Mouse (Mus musculus): Measurements from ENCODE around the gene Slc16a14. TPM values are rescaled to one million over a fixed set of nuclear protein-coding genes. Genes with fewer than 3 reads are reported as not detected.

Slc16a14 gene
- polyA plus RNA-seq, 1 experiment from 2014 or later, result 17.2 TPM

- Histone ChIP-seq H3K27me3 (ENCODE audit: control insufficient read depth, insufficient read depth, low read depth, low read length) (no peaks in the 10 kb centered on the region), H3K9me3 (replicated peaks; ENCODE audit: control insufficient read depth, low read length, poor library complexity, severe bottlenecking) (no peaks in the 10 kb centered on the region), H3K27ac (ENCODE audit: low read length) (no peak overlapping the region), H3K36me3 (ENCODE audit: control insufficient read depth, insufficient read depth, low read length) (no peaks in the 10 kb centered on the region), H3K4me1 (ENCODE audit: control insufficient read depth, insufficient read depth, low read length) (no peaks in the 10 kb centered on the region), H3K4me2 (ENCODE audit: low read length) (no peak overlapping the region), H3K4me3 (ENCODE audit: low read depth, low read length) (no peak overlapping the region), H3K9ac (ENCODE audit: low read depth, low read length) (no peak overlapping the region)
- ATAC-seq, result no peak
These were observed 7.7 kb upstream of the Slc16a14 start for GRCm38 (mm10) chr1:84942666-84943065.

GRCm38 (mm10) chr1:84940322-84940721 lies 5.4 kb upstream of the Slc16a14 start:
- Histone ChIP-seq H3K36me3 (ENCODE audit: control insufficient read depth, insufficient read depth, low read length) (no peaks in the 10 kb centered on the region), H3K9ac (ENCODE audit: low read depth, low read length) (no peak overlapping the region), H3K4me2 (ENCODE audit: low read length) (no peak overlapping the region), H3K9me3 (replicated peaks; ENCODE audit: control insufficient read depth, low read length, poor library complexity, severe bottlenecking) (no peaks in the 10 kb centered on the region), H3K4me3 (ENCODE audit: low read depth, low read length) (no peak overlapping the region), H3K27me3 (ENCODE audit: control insufficient read depth, insufficient read depth, low read depth, low read length) (no peaks in the 10 kb centered on the region), H3K4me1 (ENCODE audit: control insufficient read depth, insufficient read depth, low read length) (peaks cover 8% of the 10 kb centered on the region), H3K27ac (ENCODE audit: low read length) (no peak overlapping the region)
- 87% methylated on average over 2 of the region's 2 CpGs for WGBS
- ATAC-seq, result no peak

- ATAC-seq, result no peak
- Histone ChIP-seq H3K27me3 (ENCODE audit: control insufficient read depth, insufficient read depth, low read depth, low read length) (no peaks in the 10 kb centered on the region), H3K4me2 (ENCODE audit: low read length) (no peak overlapping the region), H3K36me3 (ENCODE audit: control insufficient read depth, insufficient read depth, low read length) (no peaks in the 10 kb centered on the region), H3K27ac (ENCODE audit: low read length) (no peak overlapping the region), H3K4me1 (ENCODE audit: control insufficient read depth, insufficient read depth, low read length) (peaks cover 8% of the 10 kb centered on the region), H3K9me3 (replicated peaks; ENCODE audit: control insufficient read depth, low read length, poor library complexity, severe bottlenecking) (no peaks in the 10 kb centered on the region), H3K9ac (ENCODE audit: low read depth, low read length) (no peak overlapping the region), H3K4me3 (ENCODE audit: low read depth, low read length) (no peak overlapping the region)
- 81% methylated on average over 4 of the region's 4 CpGs for WGBS
These were observed 4.5 kb upstream of the Slc16a14 start for GRCm38 (mm10) chr1:84939466-84939865.

DNA sequence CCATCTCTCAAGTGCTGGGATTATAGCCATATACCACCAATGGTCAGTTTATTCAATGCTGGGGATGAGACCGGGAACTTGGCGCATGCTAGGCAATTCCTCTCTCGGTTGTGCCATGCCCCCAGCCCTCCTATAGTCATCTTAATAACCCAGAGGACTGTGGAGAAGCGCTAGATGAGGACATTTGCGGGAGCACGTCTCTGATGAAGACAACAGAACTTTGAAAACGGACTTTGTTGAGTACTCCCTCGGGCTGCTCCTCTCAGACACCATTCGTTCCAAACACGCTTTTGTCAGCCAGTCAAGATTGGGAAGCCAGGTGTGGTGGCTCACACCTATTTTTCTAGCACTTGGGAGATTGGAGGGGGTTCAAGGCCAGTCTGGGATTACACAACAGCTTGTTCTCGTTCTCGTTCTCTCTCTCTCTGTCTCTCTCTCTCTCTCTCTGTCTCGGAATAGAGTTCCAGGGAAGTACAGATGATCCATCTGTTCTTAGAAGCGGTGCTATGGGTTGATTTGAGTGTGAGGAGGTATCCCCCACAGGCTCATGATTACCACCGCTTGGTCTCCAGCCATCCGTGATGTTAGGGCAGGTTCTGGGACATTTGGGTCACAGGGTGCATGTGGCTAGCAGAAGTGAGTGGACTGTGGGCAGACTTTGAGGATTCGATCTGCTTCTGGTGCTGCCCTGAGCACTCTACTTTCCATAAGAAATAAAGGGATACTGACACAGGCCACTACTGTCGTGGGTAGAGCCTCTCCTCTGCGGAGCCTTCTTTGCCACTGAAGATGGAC lies 2.0 kb upstream of the Slc16a14 start:
- 92% methylated on average over 19 of the region's 19 CpGs for WGBS
- no peak overlapping the region for H3K4me2 ChIP-seq (ENCODE audit: low read length)
- H3K4me1 ChIP-seq (ENCODE audit: control insufficient read depth, insufficient read depth, low read length), result peaks cover 12% of the 10 kb centered on the region
- H3K27me3 ChIP-seq (ENCODE audit: control insufficient read depth, insufficient read depth, low read depth, low read length), result no peaks in the 10 kb centered on the region
- H3K36me3 ChIP-seq (ENCODE audit: control insufficient read depth, insufficient read depth, low read length), result no peaks in the 10 kb centered on the region
- no peak overlapping the region for H3K27ac ChIP-seq (ENCODE audit: low read length)
- H3K9me3 ChIP-seq (replicated peaks; ENCODE audit: control insufficient read depth, low read length, poor library complexity, severe bottlenecking), result no peaks in the 10 kb centered on the region
- H3K4me3 ChIP-seq (ENCODE audit: low read depth, low read length), result no peak overlapping the region
- ATAC-seq, result no peak
- no peak overlapping the region for H3K9ac ChIP-seq (ENCODE audit: low read depth, low read length)

DNA sequence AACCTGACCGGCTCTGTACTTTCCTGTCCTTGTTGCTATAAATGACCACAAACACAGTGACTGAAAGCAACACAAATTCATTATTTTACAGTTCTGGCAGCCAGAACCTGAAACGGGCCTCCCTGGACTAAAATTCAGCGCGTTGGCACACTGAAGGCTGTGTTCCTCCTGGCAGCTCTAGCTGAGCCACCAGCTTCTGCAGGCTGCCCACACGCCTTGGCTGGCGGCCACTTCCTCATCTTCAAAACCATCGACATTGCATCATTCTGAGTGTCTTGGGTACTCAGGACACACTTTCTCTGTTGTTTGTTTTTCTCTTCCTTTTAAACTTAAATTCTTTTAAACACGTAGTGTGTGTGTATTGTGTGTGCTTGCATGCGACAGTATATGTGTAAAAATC lies 734 bp upstream of the Slc16a14 start:
- Histone ChIP-seq H3K9me3 (replicated peaks; ENCODE audit: control insufficient read depth, low read length, poor library complexity, severe bottlenecking) (no peaks in the 10 kb centered on the region), H3K27ac (ENCODE audit: low read length) (peak overlapping the region; percentile 97; the same call in 1 of the 2 replicates), H3K4me1 (ENCODE audit: control insufficient read depth, insufficient read depth, low read length) (peaks cover 12% of the 10 kb centered on the region), H3K4me3 (ENCODE audit: low read depth, low read length) (peak overlapping the region; percentile 65; the same call in 1 of the 2 replicates), H3K4me2 (ENCODE audit: low read length) (peak overlapping the region; percentile 65), H3K27me3 (ENCODE audit: control insufficient read depth, insufficient read depth, low read depth, low read length) (no peaks in the 10 kb centered on the region), H3K36me3 (ENCODE audit: control insufficient read depth, insufficient read depth, low read length) (no peaks in the 10 kb centered on the region), H3K9ac (ENCODE audit: low read depth, low read length) (peak overlapping the region; percentile 36; the same call in 1 of the 2 replicates)
- no peak for ATAC-seq
- WGBS, result 71% methylated on average over 9 of the region's 9 CpGs

- 0% methylated on average over 12 of the region's 12 CpGs for WGBS
- Histone ChIP-seq H3K27ac (ENCODE audit: low read length) (peak overlapping the region; percentile 97), H3K27me3 (ENCODE audit: control insufficient read depth, insufficient read depth, low read depth, low read length) (no peaks in the 10 kb centered on the region), H3K9ac (ENCODE audit: low read depth, low read length) (peak overlapping the region; percentile 84), H3K9me3 (replicated peaks; ENCODE audit: control insufficient read depth, low read length, poor library complexity, severe bottlenecking) (no peaks in the 10 kb centered on the region), H3K36me3 (ENCODE audit: control insufficient read depth, insufficient read depth, low read length) (peaks cover 2% of the 10 kb centered on the region), H3K4me3 (ENCODE audit: low read depth, low read length) (peak overlapping the region; percentile 65), H3K4me2 (ENCODE audit: low read length) (peak overlapping the region; percentile 65), H3K4me1 (ENCODE audit: control insufficient read depth, insufficient read depth, low read length) (peaks cover 12% of the 10 kb centered on the region)
- no peak for ATAC-seq
These were observed 807 bp downstream of the Slc16a14 start for GRCm38 (mm10) chr1:84934151-84934502.

GRCm38 (mm10) chr1:84933472-84934150 lies 1.3 kb downstream of the Slc16a14 start:
- H3K9ac ChIP-seq (ENCODE audit: low read depth, low read length), result peak overlapping the region; percentile 84
- H3K4me1 ChIP-seq (ENCODE audit: control insufficient read depth, insufficient read depth, low read length), result peaks cover 12% of the 10 kb centered on the region
- H3K4me3 ChIP-seq (ENCODE audit: low read depth, low read length), result peak overlapping the region; percentile 65
- no peaks in the 10 kb centered on the region for H3K27me3 ChIP-seq (ENCODE audit: control insufficient read depth, insufficient read depth, low read depth, low read length)
- H3K4me2 ChIP-seq (ENCODE audit: low read length), result peak overlapping the region; percentile 65
- no peaks in the 10 kb centered on the region for H3K9me3 ChIP-seq (replicated peaks; ENCODE audit: control insufficient read depth, low read length, poor library complexity, severe bottlenecking)
- ATAC-seq, result peak; percentile 12
- peak overlapping the region; percentile 97 for H3K27ac ChIP-seq (ENCODE audit: low read length)
- 10% methylated on average over 22 of the region's 22 CpGs for WGBS
- peaks cover 7% of the 10 kb centered on the region for H3K36me3 ChIP-seq (ENCODE audit: control insufficient read depth, insufficient read depth, low read length)

DNA sequence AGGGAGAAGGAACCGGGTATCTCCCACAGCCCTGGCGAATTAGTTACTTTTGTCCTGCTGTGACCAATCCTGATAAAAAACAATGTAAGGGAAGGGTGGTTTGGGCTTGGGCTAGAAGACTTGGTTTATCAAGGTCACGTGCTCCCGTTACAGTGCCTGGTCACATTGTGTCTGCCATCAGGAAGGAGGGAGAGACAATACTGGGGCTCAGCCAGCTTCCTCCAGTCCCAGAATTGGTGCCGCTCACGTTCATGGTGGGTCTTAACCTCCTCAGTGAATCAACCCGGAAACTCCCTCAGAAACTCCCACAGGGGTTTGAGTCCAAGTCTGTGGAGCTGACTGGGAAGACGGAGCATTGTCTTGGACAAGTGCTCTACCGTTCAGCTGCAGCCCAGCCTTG lies 9.3 kb downstream of the Slc16a14 start:
- H3K9me3 ChIP-seq (replicated peaks; ENCODE audit: control insufficient read depth, low read length, poor library complexity, severe bottlenecking), result no peaks in the 10 kb centered on the region
- H3K27ac ChIP-seq (ENCODE audit: low read length), result no peak overlapping the region
- H3K4me3 ChIP-seq (ENCODE audit: low read depth, low read length), result no peak overlapping the region
- no peak for ATAC-seq
- peaks cover 13% of the 10 kb centered on the region for H3K36me3 ChIP-seq (ENCODE audit: control insufficient read depth, insufficient read depth, low read length)
- 82% methylated on average over 9 of the region's 9 CpGs for WGBS
- H3K27me3 ChIP-seq (ENCODE audit: control insufficient read depth, insufficient read depth, low read depth, low read length), result no peaks in the 10 kb centered on the region
- H3K4me2 ChIP-seq (ENCODE audit: low read length), result no peak overlapping the region
- H3K4me1 ChIP-seq (ENCODE audit: control insufficient read depth, insufficient read depth, low read length), result no peaks in the 10 kb centered on the region
- no peak overlapping the region for H3K9ac ChIP-seq (ENCODE audit: low read depth, low read length)

GRCm38 (mm10) chr1:84924134-84924533 lies 10.8 kb downstream of the Slc16a14 start:
- H3K4me1 ChIP-seq (ENCODE audit: control insufficient read depth, insufficient read depth, low read length), result no peaks in the 10 kb centered on the region
- H3K4me2 ChIP-seq (ENCODE audit: low read length), result no peak overlapping the region
- H3K27me3 ChIP-seq (ENCODE audit: control insufficient read depth, insufficient read depth, low read depth, low read length), result no peaks in the 10 kb centered on the region
- H3K36me3 ChIP-seq (ENCODE audit: control insufficient read depth, insufficient read depth, low read length), result peaks cover 12% of the 10 kb centered on the region
- H3K4me3 ChIP-seq (ENCODE audit: low read depth, low read length), result no peak overlapping the region
- no peak overlapping the region for H3K9ac ChIP-seq (ENCODE audit: low read depth, low read length)
- no peak overlapping the region for H3K27ac ChIP-seq (ENCODE audit: low read length)
- H3K9me3 ChIP-seq (replicated peaks; ENCODE audit: control insufficient read depth, low read length, poor library complexity, severe bottlenecking), result no peaks in the 10 kb centered on the region
- no peak for ATAC-seq
- 91% methylated on average over 6 of the region's 6 CpGs for WGBS
